Mouse (Mus musculus) lung, embryonic 15.5 days (tissue): Measurements from ENCODE around the gene Igfbp7. TPM values are rescaled to one million over a fixed set of nuclear protein-coding genes. Genes with fewer than 3 reads are reported as not detected.
A peak's percentile ranks its signal among the peaks of the same experiment; 100 is the strongest.

Source experiments
- ATAC-seq: fragments of 200-750 bp; cut with Nextera tagmentation; 2 replicates; pipeline ENCODE4 v1.8.0; 2017; ENCODE audit warnings: moderate number of reproducible peaks, borderline replicate concordance; ENCODE audit not compliant: low FRiP score, low TSS enrichment; ENCODE audit errors: extremely low read depth
- H3K27ac ChIP-seq: fragments of 300-500 bp; sonication (generic); 2 replicates; pipeline ENCODE4 v1.5.1; 2015; ENCODE audit warnings: moderate library complexity, mild to moderate bottlenecking, inconsistent platforms
- H3K27me3 ChIP-seq: fragments of 300-500 bp; sonication (generic); 2 replicates; pipeline ENCODE4 v1.6.1; 2015; ENCODE audit warnings: inconsistent platforms
- H3K36me3 ChIP-seq: fragments of 300-500 bp; sonication (generic); 2 replicates; pipeline ENCODE4 v1.6.1; 2015; ENCODE audit warnings: inconsistent platforms
- H3K4me1 ChIP-seq: fragments of 300-500 bp; sonication (generic); 2 replicates; pipeline ENCODE4 v1.6.1; 2015; ENCODE audit warnings: inconsistent platforms
- H3K4me2 ChIP-seq: fragments of 300-500 bp; sonication (generic); 2 replicates; pipeline ENCODE4 v1.6.1; 2015; ENCODE audit warnings: inconsistent platforms, mild to moderate bottlenecking, moderate library complexity
- H3K4me3 ChIP-seq: fragments of 300-500 bp; sonication (generic); 2 replicates; pipeline ENCODE4 v1.5.1; 2015; ENCODE audit warnings: mild to moderate bottlenecking, inconsistent platforms
- H3K9ac ChIP-seq: fragments of 300-500 bp; sonication (generic); 2 replicates; pipeline ENCODE4 v1.6.1; 2015; ENCODE audit warnings: inconsistent platforms
- H3K9me3 ChIP-seq: fragments of 300-500 bp; sonication (generic); 2 replicates; pipeline ENCODE4 v1.6.1; 2016; ENCODE audit warnings: inconsistent platforms
- whole genome bisulfite sequencing: fragments of 180-500 bp; shearing (Covaris S2); methylation state at CpG from one replicate; pipeline ENCODE4 v1.1.7; 2015; 5-methylcytosine and 5-hydroxymethylcytosine counted together
- polyA plus RNA-seq: library from polyadenylated mRNA; unstranded; fragments of >200 nt; fragmentation: Nextera tagmentation; extraction: Ambion mirVana; gene quantifications from 2 replicates; pipeline ENCODE4 v1.2.1, GENCODE M21; 2015

The Igfbp7 gene
- polyA plus RNA-seq, 1 experiment from 2014 or later = 88.4 TPM

DNA sequence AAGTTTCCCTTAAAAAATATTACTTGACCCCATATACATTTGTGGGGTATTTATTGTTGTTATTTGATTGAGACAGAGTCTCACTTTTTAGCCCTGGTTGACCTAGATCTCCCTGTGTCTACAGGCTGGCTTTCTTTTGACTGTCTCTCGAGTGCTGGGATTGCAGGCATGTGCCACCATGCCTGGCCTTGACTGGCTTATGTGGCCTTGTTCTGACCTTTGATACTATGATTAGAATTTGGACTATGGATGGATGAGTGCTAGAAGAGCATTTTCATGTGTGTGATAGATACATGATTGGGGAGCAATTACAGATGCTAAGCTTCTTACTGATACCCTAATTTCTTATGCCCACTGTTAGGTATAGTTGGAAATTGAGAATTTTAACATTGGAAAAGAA is 82.9 kb downstream of the Igfbp7 start:
- ATAC-seq = no peak
- H3K9me3 ChIP-seq = no peaks in the 10 kb centered on the region
- H3K4me2 ChIP-seq = no peak overlapping the region
- H3K36me3 ChIP-seq = peaks cover 89% of the 10 kb centered on the region
- H3K27ac ChIP-seq = no peak overlapping the region
- no peaks in the 10 kb centered on the region for H3K27me3 ChIP-seq
- no peak overlapping the region for H3K4me3 ChIP-seq
- 75% methylated on average over 1 of the region's 1 CpGs for WGBS
- H3K4me1 ChIP-seq = no peaks in the 10 kb centered on the region
- no peak overlapping the region for H3K9ac ChIP-seq

DNA sequence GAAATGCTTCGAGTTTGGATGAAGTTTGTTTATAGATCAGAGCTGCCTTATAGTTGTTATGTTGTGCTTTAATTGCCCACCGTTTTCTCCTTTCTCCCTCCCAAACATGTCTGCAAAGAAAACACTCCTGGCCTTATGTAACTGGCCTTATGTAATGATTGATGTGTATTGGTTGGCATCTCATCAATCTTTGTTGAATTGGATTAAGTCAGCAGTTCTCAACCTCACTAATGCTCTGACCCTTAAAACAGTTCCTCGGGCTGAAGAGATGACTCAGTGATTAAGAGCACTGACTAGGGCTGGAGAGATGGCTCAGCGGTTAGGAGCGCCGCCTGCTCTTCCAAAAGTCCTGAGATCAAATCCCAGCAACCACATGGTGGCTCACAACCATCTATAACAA is 92.9 kb downstream of the Igfbp7 start:
- H3K9ac ChIP-seq = no peak overlapping the region
- no peak for ATAC-seq
- no peak overlapping the region for H3K4me2 ChIP-seq
- H3K4me1 ChIP-seq = peaks cover 11% of the 10 kb centered on the region; the same call in 1 of the 2 replicates
- H3K36me3 ChIP-seq = peaks cover 43% of the 10 kb centered on the region
- no peak overlapping the region for H3K27ac ChIP-seq
- H3K4me3 ChIP-seq = no peak overlapping the region
- 79% methylated on average over 6 of the region's 6 CpGs for WGBS
- H3K27me3 ChIP-seq = no peaks in the 10 kb centered on the region
- H3K9me3 ChIP-seq = no peaks in the 10 kb centered on the region

DNA sequence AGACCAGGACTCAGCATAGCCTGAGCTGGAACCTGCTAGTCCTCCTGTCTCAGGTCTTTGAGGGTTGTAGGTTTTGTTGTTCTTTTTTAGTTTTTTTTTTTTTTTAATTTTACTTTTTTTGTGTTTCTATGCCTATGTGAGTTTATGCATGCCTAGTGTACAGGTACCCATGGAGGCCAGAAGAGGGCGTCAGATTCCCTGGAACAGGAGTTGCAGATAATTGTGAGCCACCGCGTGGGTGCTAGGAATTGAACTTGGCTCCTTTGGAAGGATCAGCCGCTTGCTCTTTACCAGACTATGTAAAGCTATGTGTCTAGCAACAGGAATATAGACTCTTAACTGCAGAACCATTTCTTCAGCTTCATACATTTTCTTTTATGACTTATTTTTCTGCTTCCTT is 93.6 kb downstream of the Igfbp7 start:
- WGBS = 97% methylated on average over 4 of the region's 4 CpGs
- no peak for ATAC-seq
- H3K4me1 ChIP-seq = peaks cover 11% of the 10 kb centered on the region; the same call in 1 of the 2 replicates
- H3K9me3 ChIP-seq = no peaks in the 10 kb centered on the region
- H3K27me3 ChIP-seq = no peaks in the 10 kb centered on the region
- H3K4me2 ChIP-seq = no peak overlapping the region
- no peak overlapping the region for H3K27ac ChIP-seq
- H3K9ac ChIP-seq = no peak overlapping the region
- H3K4me3 ChIP-seq = no peak overlapping the region
- H3K36me3 ChIP-seq = peaks cover 40% of the 10 kb centered on the region

DNA sequence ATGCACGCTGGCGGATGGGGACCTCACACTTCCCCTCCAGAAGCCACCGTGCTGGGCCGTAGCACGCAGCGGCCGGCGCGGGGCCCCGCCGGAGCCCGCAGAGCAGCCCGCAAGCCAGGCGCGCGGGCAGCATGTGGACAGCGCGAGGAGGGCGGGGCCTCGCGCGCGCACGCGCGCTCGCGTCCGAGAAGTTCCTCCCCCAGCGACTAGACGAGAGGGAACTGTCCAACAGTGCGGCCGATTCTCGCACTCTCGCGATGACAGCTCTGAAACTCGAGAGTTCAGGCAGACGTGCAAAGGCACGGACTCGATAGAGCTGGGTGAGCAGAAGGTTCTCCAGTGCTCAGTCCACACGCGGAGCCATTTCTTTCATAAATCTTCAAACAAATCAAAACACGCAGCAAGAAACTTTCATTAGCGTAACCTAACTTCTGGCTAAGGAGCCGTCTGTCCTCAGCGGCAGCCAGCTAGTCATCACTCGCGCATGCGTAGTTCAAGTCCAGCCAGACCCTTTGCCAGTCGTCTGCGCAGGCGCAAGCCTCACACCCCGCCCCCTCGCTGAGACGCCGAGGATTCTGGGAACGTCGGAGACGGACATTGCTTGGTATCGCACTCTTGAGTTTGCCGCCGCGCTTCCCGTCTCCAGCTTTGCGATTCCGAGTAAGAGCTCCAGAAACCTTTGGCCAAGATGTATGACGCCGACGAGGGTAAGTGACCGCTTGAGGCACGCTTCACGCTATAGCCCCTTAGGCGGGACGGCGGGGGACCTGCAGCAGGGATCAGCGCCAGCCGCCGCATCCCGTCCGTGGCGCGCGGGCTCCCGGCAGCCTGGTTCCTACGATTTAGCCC is 97.7 kb downstream of the Igfbp7 start, which contains the start of the genes Noa1 and Polr2b:
Noa1 (minus strand) TSS at position 161 of the 849 bp plus-strand sequence.
Polr2b (plus strand) TSS at position 224 of the 849 bp plus-strand sequence.
- peak within 1 kb of the TSS; percentile 91 for H3K4me2 ChIP-seq
- H3K27ac ChIP-seq = peak within 1 kb of the TSS; percentile 93
- no peaks in the 10 kb centered on the region for H3K9me3 ChIP-seq
- H3K27me3 ChIP-seq = no peaks in the 10 kb centered on the region
- peak; percentile 94 for ATAC-seq
- H3K4me3 ChIP-seq = peak within 1 kb of the TSS; percentile 67
- peaks cover 32% of the 10 kb centered on the region for H3K36me3 ChIP-seq
- H3K9ac ChIP-seq = peak within 1 kb of the TSS; percentile 73
- H3K4me1 ChIP-seq = peaks cover 26% of the 10 kb centered on the region
- WGBS = under 1% methylated on average over 84 of the region's 85 CpGs

DNA sequence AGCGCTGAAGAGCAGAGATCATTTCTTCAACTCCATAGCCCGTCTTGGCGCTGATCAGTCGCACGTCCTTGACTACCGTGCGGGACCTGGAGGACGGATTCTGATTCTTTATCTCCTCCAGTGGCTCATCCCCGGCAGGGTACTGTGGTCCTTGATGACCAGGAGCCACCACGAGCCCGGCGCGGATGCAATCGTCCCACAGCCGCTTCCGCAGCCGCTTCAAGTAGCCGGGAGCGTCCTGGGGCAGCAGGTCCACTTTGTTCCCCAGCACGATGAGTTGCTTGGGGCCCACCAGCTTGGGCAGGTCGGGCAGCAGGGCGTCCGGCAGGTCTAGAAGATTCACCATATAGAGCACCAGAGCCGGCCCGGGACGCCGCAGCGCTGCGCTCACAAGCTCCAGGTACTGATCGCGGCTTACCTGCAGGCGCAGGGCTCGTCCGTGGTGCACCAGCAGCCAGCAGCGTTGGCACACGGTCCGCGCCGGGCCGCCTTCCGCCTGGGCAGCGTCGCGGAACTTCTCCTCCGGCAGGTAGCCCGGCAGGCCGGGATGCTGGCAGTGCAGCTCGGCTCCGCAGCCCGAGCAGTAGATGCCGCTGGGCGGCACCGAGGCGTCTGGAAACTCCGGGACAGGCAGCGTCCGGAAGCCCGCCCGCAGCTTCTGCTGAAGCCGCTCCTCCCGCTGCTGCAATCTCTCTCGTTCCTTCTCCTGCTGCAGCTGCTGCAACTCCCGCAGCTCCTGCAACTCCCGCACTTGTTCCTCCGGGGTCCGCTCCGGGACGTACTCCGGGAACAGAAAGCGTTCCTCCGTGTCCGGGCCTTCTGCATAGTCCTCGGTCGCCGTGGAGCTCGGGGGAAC is 98.6 kb downstream of the Igfbp7 start:
- peaks cover 29% of the 10 kb centered on the region for H3K36me3 ChIP-seq
- H3K27ac ChIP-seq = no peak overlapping the region; the same call in 1 of the 2 replicates
- H3K4me3 ChIP-seq = peak overlapping the region; percentile 67
- peak overlapping the region; percentile 91 for H3K4me2 ChIP-seq
- WGBS = under 1% methylated on average over 75 of the region's 76 CpGs
- peak overlapping the region; percentile 73 for H3K9ac ChIP-seq
- H3K9me3 ChIP-seq = no peaks in the 10 kb centered on the region
- H3K27me3 ChIP-seq = no peaks in the 10 kb centered on the region
- ATAC-seq = peak; percentile 28
- H3K4me1 ChIP-seq = peaks cover 26% of the 10 kb centered on the region

DNA sequence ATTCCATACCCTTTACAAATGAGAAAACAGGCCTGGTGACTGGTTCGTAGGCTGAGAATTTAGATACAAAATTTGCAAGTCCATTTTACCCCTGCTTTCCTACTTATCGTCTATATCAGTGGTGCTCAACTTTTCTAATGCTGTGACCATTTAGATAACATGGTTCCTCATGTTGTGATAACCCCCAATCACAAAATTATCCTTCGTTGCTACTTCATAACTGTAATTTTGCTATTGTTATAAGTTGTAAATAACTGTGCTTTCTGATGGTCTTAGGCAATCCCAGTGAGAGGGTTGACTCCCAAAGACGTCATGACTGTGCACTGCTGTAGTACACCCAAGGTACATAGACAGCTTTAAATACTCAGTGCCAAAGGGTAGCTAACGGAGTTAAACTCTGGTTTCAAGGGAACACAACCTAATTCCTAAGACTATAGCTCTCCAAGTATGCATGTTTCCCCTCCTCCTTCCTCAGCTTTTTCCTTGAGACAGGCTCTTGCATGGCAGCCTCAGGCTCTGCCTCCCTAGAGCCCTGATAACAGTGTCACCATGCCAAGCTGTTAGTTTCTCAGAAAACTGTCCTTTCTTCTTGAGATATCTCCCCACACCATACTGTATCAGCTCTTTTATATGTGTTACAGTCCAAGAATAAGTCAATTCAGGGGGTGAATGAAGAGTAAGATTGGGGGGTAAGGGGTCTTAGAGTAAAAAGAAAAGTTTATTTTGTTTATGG is 99.9 kb downstream of the Igfbp7 start:
- Histone ChIP-seq H3K4me3 (peak overlapping the region; percentile 67), H3K9ac (peak overlapping the region; percentile 73; the same call in 1 of the 2 replicates)

DNA sequence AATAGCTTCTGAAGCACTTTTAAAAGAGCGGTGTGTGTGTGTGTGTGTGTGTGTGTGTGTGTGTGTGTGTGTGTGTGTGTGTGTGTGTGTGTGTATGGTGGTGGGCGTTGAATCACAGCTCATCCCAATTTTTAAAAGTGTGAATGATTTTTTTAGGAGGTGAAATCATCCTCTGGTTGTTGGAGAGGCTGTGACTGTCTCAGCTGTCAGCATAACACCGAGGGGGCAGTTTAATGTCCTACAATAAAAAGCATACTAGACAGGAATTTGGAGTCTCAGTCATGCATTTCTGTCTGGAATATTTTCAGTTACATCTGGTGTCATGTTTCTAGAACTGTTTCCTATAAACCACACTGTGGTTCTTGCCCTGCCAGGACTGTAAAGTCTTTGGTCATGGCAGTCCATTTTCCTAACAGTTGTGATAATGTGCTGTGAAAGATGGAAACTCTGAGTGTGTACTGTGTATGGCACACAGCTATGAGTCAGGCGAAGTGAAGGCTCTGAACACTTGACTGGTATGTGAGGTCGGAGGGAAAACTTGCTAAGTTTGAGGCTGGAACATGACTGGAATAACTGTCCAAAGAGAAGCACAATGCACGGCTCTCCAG is 106.4 kb downstream of the Igfbp7 start:
- H3K36me3 ChIP-seq = peaks cover 47% of the 10 kb centered on the region
- H3K27me3 ChIP-seq = no peaks in the 10 kb centered on the region
- WGBS = 84% methylated on average over 6 of the region's 6 CpGs
- no peak for ATAC-seq
- no peak overlapping the region for H3K4me2 ChIP-seq
- no peaks in the 10 kb centered on the region for H3K4me1 ChIP-seq
- no peak overlapping the region for H3K27ac ChIP-seq
- no peak overlapping the region for H3K9ac ChIP-seq
- no peaks in the 10 kb centered on the region for H3K9me3 ChIP-seq
- H3K4me3 ChIP-seq = no peak overlapping the region

More for the DNA sequence above, 99.9 kb downstream of the Igfbp7 start:
- Histone ChIP-seq H3K27me3 (no peaks in the 10 kb centered on the region), H3K4me1 (peaks cover 26% of the 10 kb centered on the region), H3K27ac (no peak overlapping the region), H3K4me2 (peak overlapping the region; percentile 91), H3K36me3 (peaks cover 26% of the 10 kb centered on the region), H3K9me3 (no peaks in the 10 kb centered on the region)
- 70% methylated on average over 5 of the region's 5 CpGs for WGBS
- ATAC-seq = no peak

DNA sequence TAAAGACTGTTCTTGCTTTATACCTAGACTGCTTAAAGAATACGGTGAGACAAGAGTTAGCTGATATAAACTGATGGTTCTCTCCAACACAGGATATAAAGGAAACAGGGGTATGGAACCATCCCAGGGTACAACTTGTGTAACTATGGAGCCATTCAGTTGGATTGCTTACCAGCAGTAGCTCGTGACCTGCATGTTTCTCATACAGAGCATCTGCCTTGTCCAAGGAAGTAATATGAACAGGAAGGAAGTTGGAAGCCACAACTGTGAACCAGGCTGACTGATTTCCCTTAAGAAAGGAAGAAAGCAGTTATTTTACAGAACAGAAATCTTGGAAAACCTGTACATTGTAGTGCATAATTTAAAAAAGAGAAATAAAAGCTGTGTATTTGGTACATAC is 108.4 kb downstream of the Igfbp7 start:
- Histone ChIP-seq H3K9ac (no peak overlapping the region), H3K4me3 (no peak overlapping the region), H3K27ac (no peak overlapping the region), H3K36me3 (peaks cover 47% of the 10 kb centered on the region), H3K27me3 (no peaks in the 10 kb centered on the region), H3K9me3 (no peaks in the 10 kb centered on the region), H3K4me2 (no peak overlapping the region), H3K4me1 (no peaks in the 10 kb centered on the region)
- ATAC-seq = no peak
- 83% methylated on average over 2 of the region's 2 CpGs for whole genome bisulfite sequencing

Other genes with a start within 250 kb of the Igfbp7 start
- gene Spink2, start 196.6 kb downstream of the Igfbp7 start, polyA plus RNA-seq = 1.6 and 2.2 TPM in 2 replicates
- 33.5 and 34.2 TPM in 2 replicates for gene Rest, start 142.6 kb downstream of the Igfbp7 start, polyA plus RNA-seq
- 28.4 and 29.4 TPM in 2 replicates for gene Noa1, start 98.0 kb downstream of the Igfbp7 start, polyA plus RNA-seq
- 64.0 and 65.1 TPM in 2 replicates for gene Polr2b, start 97.9 kb downstream of the Igfbp7 start, polyA plus RNA-seq